Mouse (Mus musculus): ENCODE results near the gene Cp. TPM values are rescaled to one million over a fixed set of nuclear protein-coding genes. Genes with fewer than 3 reads are reported as not detected.
"Not testable (repeated sequence)": the region's sequence is repeated elsewhere in the genome, so short reads cannot be mapped to it uniquely, and the experiment has no call there.

The Cp gene
- polyA plus RNA-seq, 1 experiment from 2014 or later: 1.1 TPM

DNA sequence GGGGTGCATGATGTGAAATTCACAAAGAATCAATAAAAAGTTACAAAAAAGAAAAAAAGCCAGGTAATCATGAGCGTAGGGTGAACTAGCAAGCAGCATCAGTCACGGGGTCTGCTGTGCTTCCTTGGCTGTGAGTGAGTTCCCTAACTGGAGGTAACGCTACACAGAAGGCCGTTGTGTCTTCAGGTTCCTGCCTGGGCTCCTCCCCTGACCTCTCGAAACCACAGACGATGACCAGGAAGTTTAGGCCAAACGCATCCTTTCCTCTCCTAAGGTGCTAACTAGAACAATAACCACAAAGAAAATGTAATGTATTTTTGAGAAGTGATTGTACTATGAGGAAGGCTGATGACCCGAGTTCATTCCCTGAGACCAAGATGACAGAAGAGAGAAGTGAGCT is 47.6 kb downstream of the Cp start:
- no peaks in the 10 kb centered on the region for H3K9me3 ChIP-seq (ENCODE audit: low read depth, low read length)
- H3K4me2 ChIP-seq: no peak overlapping the region
- H3K4me1 ChIP-seq (ENCODE audit: insufficient read depth): no peaks in the 10 kb centered on the region
- DNase-seq (no peak), ATAC-seq (ENCODE audit: insufficient read depth) (no peak)
- H3K27me3 ChIP-seq (ENCODE audit: insufficient read depth, low read length): no peaks in the 10 kb centered on the region
- H3K4me3 ChIP-seq (ENCODE audit: low read depth, low read length): no peak overlapping the region
- H3K27ac ChIP-seq (ENCODE audit: low read depth): no peak overlapping the region
- WGBS: 84% methylated on average over 8 of the region's 8 CpGs
- TF ChIP-seq CTCF (IDR thresholded peaks at IDR 0.05; ENCODE audit: low read depth): no peak
- no peak overlapping the region for H3K9ac ChIP-seq
- H3K36me3 ChIP-seq (ENCODE audit: insufficient read depth): peaks cover 19% of the 10 kb centered on the region

DNA sequence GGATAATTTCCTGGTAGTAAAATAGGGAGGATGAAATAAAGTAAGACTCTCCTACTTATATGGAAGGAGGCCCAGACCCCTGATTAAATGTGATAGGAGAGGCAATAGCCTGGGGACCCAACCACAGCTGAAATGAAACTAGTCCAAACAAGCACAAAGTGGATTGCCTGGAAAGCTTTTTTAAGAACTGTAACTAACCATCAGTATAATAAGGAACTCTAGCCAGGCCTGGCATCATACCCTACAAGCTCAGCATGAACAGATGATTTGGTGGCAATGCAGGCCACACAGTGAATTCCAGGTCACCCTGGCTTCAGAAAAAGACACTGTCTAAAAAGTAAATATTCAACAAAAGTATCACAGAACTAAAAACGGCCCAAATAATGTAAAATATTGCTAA is 48.8 kb downstream of the Cp start:
- Histone ChIP-seq H3K27me3 (ENCODE audit: insufficient read depth, low read length) (no peaks in the 10 kb centered on the region), H3K4me1 (ENCODE audit: insufficient read depth) (no peaks in the 10 kb centered on the region), H3K4me2 (no peak overlapping the region), H3K9ac (no peak overlapping the region), H3K9me3 (ENCODE audit: low read depth, low read length) (no peaks in the 10 kb centered on the region), H3K36me3 (ENCODE audit: insufficient read depth) (peaks cover 24% of the 10 kb centered on the region), H3K27ac (ENCODE audit: low read depth) (no peak overlapping the region), H3K4me3 (ENCODE audit: low read depth, low read length) (no peak overlapping the region)
- ATAC-seq (ENCODE audit: insufficient read depth) (no peak), DNase-seq (no peak)
- TF ChIP-seq CTCF (IDR thresholded peaks at IDR 0.05; ENCODE audit: low read depth): no peak
- whole genome bisulfite sequencing: 79% methylated on average over 1 of the region's 1 CpGs

DNA sequence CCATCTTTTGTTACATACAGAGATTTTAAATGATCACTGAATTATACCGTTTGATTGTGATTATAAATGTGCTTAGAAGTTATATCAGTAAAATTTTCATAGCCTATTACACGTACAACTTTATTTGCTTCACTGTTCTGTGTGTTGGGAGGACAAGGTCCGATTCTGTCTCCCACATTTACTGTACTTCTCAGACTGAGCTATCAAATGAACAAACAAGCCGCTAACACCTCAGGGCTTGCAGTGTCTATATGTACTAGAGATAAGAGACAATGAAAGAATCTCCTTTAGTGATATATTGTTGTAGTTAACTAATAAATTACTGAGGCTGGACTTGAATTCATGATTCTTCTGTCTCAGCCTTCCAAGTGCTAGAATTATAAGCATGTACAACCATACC is 50.4 kb downstream of the Cp start:
- DNase-seq (no peak), ATAC-seq (ENCODE audit: insufficient read depth) (no peak)
- H3K27ac ChIP-seq (ENCODE audit: low read depth): no peak overlapping the region
- H3K4me2 ChIP-seq: no peak overlapping the region
- no peaks in the 10 kb centered on the region for H3K4me1 ChIP-seq (ENCODE audit: insufficient read depth)
- H3K9me3 ChIP-seq (ENCODE audit: low read depth, low read length): no peaks in the 10 kb centered on the region
- H3K4me3 ChIP-seq (ENCODE audit: low read depth, low read length): no peak overlapping the region
- no peaks in the 10 kb centered on the region for H3K27me3 ChIP-seq (ENCODE audit: insufficient read depth, low read length)
- peaks cover 24% of the 10 kb centered on the region for H3K36me3 ChIP-seq (ENCODE audit: insufficient read depth)
- H3K9ac ChIP-seq: no peak overlapping the region
- TF ChIP-seq CTCF (IDR thresholded peaks at IDR 0.05; ENCODE audit: low read depth): no peak
- WGBS: 84% methylated on average over 4 of the region's 4 CpGs

DNA sequence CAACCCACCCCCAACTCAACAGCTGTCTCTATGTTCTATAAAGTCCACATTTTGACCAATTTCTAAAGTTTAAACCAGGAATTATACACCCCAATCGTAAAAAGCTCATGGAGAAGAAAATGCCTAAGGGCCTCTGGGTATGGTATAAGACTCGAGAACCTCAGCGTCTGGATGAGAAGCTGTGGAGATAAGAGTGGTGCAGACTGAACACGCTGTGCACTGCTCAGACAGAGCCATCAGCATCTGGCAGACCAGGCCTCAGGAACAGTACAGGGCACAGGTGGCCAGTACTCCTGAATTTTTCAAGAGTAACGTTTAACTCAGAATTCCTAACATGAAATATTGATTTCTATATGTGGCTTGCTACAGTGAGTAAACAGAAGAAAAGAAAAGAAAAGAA is 50.9 kb downstream of the Cp start:
- H3K4me1 ChIP-seq (ENCODE audit: insufficient read depth): no peaks in the 10 kb centered on the region
- no peak overlapping the region for H3K4me2 ChIP-seq
- H3K36me3 ChIP-seq (ENCODE audit: insufficient read depth): peaks cover 24% of the 10 kb centered on the region
- WGBS: 76% methylated on average over 5 of the region's 5 CpGs
- no peak overlapping the region for H3K4me3 ChIP-seq (ENCODE audit: low read depth, low read length)
- DNase-seq: no peak
- no peaks in the 10 kb centered on the region for H3K27me3 ChIP-seq (ENCODE audit: insufficient read depth, low read length)
- no peaks in the 10 kb centered on the region for H3K9me3 ChIP-seq (ENCODE audit: low read depth, low read length)
- ATAC-seq (ENCODE audit: insufficient read depth): no peak
- no peak for TF ChIP-seq CTCF (IDR thresholded peaks at IDR 0.05; ENCODE audit: low read depth)
- no peak overlapping the region for H3K27ac ChIP-seq (ENCODE audit: low read depth)
- no peak overlapping the region for H3K9ac ChIP-seq

DNA sequence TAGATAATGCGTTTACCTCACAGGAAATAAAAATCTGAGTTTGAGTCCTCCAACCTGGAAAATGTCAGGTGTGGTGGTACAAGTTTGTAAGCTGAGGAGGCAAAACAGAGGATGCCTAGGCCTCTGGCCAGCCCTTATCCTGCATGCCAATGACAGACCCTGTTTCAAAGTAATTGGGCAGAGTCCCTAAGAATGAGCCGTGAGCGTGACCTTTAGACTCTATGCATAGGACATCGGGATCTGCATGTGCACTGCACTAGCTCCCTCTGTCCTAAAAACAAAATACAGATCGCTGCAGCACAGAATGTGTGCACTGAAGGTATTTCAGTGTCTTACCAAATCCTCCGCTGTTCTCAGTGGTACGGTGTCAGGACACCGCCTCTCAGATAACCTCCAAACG is 53.6 kb downstream of the Cp start:
- ATAC-seq (ENCODE audit: insufficient read depth): no peak
- no peak for TF ChIP-seq CTCF (IDR thresholded peaks at IDR 0.05; ENCODE audit: low read depth)
- Histone ChIP-seq H3K9me3 (ENCODE audit: low read depth, low read length) (no peaks in the 10 kb centered on the region), H3K4me1 (ENCODE audit: insufficient read depth) (no peaks in the 10 kb centered on the region), H3K4me3 (ENCODE audit: low read depth, low read length) (no peak overlapping the region), H3K9ac (no peak overlapping the region), H3K4me2 (no peak overlapping the region), H3K36me3 (ENCODE audit: insufficient read depth) (peaks cover 33% of the 10 kb centered on the region), H3K27ac (ENCODE audit: low read depth) (no peak overlapping the region), H3K27me3 (ENCODE audit: insufficient read depth, low read length) (no peaks in the 10 kb centered on the region)
- DNase-seq: no peak
- WGBS: 90% methylated on average over 9 of the region's 9 CpGs

DNA sequence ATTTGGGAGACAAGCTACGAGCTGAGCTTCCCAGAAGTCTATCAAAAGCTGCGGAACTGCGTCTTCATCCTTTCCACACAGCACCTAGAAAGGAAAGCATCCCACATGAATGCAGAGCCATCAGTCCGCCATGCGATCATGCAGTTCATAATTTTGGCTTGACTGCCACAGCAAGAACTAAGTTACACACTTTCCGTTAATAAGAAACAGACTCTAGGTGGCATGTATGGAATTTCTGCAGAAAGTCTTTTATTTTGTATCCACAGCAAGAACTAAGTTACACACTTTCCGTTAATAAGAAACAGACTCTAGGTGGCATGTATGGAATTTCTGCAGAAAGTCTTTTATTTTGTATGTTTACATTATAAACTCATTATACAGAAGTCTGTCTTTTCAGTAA is 54.1 kb downstream of the Cp start:
- H3K4me1 ChIP-seq (ENCODE audit: insufficient read depth); H3K9me3 ChIP-seq (ENCODE audit: low read depth, low read length); H3K27me3 ChIP-seq (ENCODE audit: insufficient read depth, low read length); H3K9ac ChIP-seq; H3K27ac ChIP-seq (ENCODE audit: low read depth); DNase-seq; H3K4me2 ChIP-seq; ATAC-seq (ENCODE audit: insufficient read depth); H3K4me3 ChIP-seq (ENCODE audit: low read depth, low read length): not testable (repeated sequence)
- 75% methylated on average over 7 of the region's 7 CpGs for WGBS
- H3K36me3 ChIP-seq (ENCODE audit: insufficient read depth): peaks cover 36% of the 10 kb centered on the region

DNA sequence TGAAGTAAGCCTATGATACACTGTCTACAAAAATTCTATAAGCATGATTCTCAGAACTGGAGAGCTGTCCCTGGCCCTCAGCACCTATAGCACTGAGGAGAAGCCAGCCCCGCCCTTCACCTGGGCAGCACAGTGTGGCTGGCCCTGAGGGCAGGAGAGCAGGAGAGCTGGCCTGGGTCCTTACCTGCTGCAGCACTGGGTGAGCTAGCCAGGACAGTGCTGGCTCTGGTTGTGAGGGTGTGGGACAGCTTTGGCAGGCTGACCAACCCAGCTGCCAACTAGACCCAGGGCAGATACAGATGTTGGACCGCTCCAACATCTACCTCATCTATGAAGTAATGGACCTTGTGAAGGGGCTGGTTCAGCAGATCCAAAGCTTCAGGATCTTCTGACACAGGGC is 57.6 kb downstream of the Cp start:
- Histone ChIP-seq H3K9ac (no peak overlapping the region), H3K4me1 (ENCODE audit: insufficient read depth) (no peaks in the 10 kb centered on the region), H3K9me3 (ENCODE audit: low read depth, low read length) (no peaks in the 10 kb centered on the region), H3K27me3 (ENCODE audit: insufficient read depth, low read length) (no peaks in the 10 kb centered on the region), H3K36me3 (ENCODE audit: insufficient read depth) (peaks cover 48% of the 10 kb centered on the region), H3K27ac (ENCODE audit: low read depth) (no peak overlapping the region), H3K4me2 (no peak overlapping the region), H3K4me3 (ENCODE audit: low read depth, low read length) (no peak overlapping the region)
- TF ChIP-seq CTCF (IDR thresholded peaks at IDR 0.05; ENCODE audit: low read depth): no peak
- no peak for DNase-seq
- no peak for ATAC-seq (ENCODE audit: insufficient read depth)
- WGBS: 97% methylated on average over 2 of the region's 2 CpGs

DNA sequence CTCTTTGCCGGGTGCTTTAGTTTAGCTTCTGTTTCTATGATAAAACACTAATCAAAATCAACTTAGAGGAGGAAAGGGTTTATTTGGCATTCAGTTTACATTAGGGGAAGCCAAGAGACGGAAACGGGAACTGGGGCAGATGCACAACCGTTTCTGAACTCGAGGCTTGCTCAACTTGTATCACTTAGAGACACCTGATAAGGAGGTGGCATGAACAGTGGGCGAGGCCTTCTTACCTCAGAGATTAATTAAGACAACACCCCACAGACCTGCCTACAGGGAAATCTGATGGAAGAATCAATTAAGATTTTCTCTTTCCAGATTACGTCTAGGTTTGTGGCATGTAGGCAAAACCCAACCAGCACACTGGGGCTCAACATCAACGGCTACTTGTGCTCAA is 61.2 kb downstream of the Cp start:
- no peak for DNase-seq
- Histone ChIP-seq H3K27ac (ENCODE audit: low read depth) (no peak overlapping the region), H3K4me3 (ENCODE audit: low read depth, low read length) (no peak overlapping the region), H3K27me3 (ENCODE audit: insufficient read depth, low read length) (no peaks in the 10 kb centered on the region), H3K36me3 (ENCODE audit: insufficient read depth) (peaks cover 53% of the 10 kb centered on the region), H3K4me1 (ENCODE audit: insufficient read depth) (no peaks in the 10 kb centered on the region), H3K4me2 (no peak overlapping the region), H3K9ac (no peak overlapping the region), H3K9me3 (ENCODE audit: low read depth, low read length) (no peaks in the 10 kb centered on the region)
- no peak for ATAC-seq (ENCODE audit: insufficient read depth)
- no peak for TF ChIP-seq CTCF (IDR thresholded peaks at IDR 0.05; ENCODE audit: low read depth)
- 62% methylated on average over 8 of the region's 8 CpGs for WGBS

Measured in lung, embryonic 14.5 days (tissue).